Mouse (Mus musculus) thymus, postnatal 0 days (tissue): Measurements from ENCODE around the gene Ttll8. TPM values are rescaled to one million over a fixed set of nuclear protein-coding genes. Genes with fewer than 3 reads are reported as not detected.

Experiments used
- DNase-seq: peaks from one replicate; pipeline ENCODE4 v3.0.0-alpha.2; 2015; ENCODE audit warnings: low spot score
- polyA plus RNA-seq: library from polyadenylated mRNA; unstranded; fragments of >200 nt; fragmentation: Nextera tagmentation; extraction: Ambion mirVana; gene quantifications from 2 replicates; pipeline ENCODE4 v1.2.1, GENCODE M21; 2015

Gene Ttll8
- polyA plus RNA-seq, 1 experiment from 2014 or later: not detected

GRCm38 (mm10) chr15:88921131-88921991 lies 32.9 kb downstream of the Ttll8 start:
- DNase-seq: peak; percentile 70

GRCm38 (mm10) chr15:88920065-88920464 lies 34.2 kb downstream of the Ttll8 start:
- DNase-seq: no peak

- no peak for DNase-seq
Observed at GRCm38 (mm10) chr15:88919328-88919727, 34.9 kb downstream of the Ttll8 start.

- DNase-seq: no peak
Observed at GRCm38 (mm10) chr15:88917126-88917525, 37.1 kb downstream of the Ttll8 start.

DNA sequence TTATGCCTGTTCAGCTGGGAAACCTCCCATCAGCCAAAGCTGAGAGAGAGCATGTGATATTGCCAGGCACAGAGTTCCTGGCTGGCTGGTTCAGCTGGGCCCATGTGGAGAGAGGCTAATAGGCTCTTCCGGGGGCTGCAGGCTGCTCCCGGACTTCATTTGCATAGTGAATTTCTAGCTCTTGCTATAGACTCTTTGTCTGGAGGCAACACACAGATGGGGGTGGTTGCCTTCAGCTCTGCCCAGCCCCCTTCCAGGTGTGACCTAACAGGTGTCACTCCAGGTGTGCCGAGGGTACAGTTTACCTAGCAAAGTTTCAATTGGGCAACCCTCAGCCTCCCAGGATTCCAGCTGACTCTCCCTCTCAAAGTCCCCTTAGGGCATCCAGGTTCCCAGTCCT lies 37.9 kb downstream of the Ttll8 start:
- DNase-seq: no peak

DNA sequence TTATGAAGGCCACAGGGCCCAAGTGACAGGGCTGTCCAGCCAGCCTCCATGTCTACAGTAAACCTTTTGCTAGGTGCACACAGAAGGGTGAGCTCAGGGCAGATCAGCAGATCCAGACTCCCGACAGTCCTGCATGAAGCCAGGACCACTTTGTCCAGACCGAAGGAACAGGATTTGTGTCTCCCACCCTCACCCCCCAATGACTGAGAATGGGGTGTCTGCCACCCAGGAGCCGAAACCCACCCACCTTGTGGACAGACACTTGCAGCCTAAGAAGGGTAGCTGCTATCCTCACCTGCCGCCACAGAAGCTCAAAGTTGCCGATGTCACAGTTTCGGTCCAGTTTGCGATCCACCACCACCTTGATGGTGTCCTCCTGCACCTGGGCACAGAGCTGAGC lies 39.2 kb downstream of the Ttll8 start:
- DNase-seq: no peak

- no peak for DNase-seq
Observed at GRCm38 (mm10) chr15:88906347-88906746, 47.9 kb downstream of the Ttll8 start.

DNA sequence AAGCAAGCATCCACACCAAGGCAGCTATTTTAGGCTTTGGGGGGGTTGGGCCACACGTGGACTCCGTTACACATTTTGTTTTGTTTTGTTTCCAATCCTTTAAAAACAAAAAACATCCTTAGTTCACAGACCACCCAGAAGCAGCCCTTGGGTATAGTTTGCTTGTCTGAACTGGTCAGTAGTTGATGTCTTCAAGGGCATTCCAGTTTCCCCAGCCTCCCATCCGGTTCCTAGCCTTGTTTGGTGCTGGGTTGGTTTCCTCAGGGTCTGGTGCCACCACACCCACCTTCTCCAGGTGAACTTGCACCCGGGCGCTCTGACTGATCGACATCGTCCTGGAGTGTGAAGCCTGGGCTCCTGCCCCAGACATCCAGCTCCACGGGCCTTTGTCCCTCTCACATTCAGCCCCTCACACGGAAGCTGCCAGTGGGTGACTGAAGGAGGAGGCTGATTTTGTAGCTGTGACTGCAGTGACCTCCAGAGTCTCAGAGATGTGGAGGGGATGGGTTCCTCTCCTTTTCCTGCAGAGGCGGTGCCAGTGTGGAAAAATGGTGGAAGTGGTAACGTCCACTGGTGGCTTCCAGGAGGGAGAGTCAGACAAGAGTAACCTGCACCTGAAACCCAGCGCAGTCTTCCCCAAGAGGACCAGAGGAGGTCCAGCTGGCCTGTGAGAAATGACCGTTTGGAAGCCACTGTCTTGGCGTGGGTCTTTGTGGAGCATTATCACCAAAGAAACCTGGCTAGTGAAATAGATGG lies 50.0 kb downstream of the Ttll8 start:
- DNase-seq: no peak

DNA sequence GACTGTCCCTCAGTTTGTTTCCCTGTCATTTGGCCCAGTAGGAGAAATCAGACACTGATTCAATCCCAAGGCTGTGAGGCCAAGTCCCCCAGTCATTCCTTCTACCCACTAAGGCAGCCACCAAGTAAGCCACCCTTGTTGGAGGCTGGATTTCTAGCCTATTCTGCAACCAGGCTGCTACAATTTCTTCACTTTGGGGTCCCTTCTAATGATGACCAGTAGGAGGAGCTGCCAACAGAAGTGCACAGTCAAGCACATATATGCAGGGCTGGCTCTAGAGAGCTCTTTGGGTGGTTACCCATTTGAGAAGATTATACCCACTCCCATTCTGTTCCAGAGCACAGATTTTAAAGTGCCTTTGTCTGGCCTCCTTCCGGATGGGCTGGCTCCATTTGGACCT lies 51.1 kb downstream of the Ttll8 start:
- no peak for DNase-seq

GRCm38 (mm10) chr15:88902200-88902875 lies 51.9 kb downstream of the Ttll8 start:
- no peak for DNase-seq

DNA sequence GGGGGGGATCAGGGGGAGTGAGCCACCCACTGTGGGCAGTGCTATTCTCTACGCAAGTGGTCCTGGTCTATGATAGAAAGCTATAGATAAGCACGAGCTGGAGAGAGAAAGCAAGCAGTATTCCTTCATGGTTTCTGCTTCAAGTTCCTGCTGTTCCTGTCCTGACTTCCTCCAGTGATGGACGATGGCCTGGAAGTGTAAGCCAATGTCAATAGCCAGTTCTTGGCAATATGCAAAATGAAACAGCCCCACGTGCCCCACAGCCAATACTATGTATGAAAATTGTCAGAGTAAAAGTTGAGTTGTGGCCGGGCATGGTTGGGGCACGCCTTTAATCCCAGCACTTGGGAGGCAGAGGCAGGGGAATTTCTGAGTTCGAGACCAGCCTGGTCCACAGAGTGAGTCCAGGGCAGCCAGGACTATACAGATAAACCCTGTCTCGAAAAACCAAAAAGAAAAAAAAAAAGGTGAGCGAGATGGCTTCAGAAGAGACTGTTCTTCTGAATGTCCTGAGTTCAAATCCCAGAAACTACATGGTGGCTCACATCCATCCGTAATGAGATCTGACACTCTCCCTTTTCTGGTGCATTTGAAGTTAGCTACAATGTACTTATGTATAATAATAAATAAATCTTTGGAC lies 57.8 kb downstream of the Ttll8 start:
- no peak for DNase-seq

GRCm38 (mm10) chr15:88895891-88896290 lies 58.3 kb downstream of the Ttll8 start:
- no peak for DNase-seq

- no peak for DNase-seq
Observed at GRCm38 (mm10) chr15:88895119-88895518, 59.1 kb downstream of the Ttll8 start.

DNA sequence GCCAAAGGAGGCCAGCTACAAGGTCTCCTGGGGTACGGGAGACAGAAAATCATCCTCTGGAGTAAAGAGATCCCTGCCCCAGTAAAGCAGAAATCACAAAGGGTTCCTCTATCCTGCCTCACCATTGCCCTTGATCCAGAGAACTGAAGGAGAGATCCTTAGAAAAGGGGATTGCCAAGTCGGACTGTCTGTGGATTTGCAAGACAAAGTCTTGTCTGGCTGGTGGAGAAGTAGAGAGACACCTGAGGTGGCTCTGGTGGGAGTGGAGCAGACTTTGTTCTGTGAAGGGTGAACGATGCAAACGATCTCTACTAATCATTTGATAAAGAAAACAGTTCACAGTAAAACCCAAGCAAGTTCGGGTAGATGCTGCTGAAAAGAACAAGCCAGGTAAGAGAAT lies 61.3 kb downstream of the Ttll8 start:
- DNase-seq: no peak

DNA sequence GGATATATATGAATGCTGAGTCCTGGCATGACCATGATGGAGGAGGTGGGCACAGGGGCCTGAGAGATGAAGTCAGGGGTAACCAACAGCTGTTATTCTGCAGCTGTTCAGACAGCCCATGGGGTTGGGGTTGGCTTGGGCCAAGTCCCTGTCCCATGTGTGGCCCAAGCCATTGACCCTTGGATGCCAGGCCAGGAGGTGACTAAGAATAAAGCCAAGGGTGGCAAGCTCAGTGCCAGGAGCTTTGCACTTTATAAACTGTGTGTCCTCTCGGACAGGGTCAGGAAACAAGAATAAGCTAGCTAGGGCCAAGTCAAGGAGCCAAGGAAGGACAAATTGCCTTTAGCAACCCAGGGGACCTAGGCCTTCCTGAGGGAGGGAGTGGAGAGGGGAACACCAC lies 62.0 kb downstream of the Ttll8 start:
- DNase-seq: no peak

DNA sequence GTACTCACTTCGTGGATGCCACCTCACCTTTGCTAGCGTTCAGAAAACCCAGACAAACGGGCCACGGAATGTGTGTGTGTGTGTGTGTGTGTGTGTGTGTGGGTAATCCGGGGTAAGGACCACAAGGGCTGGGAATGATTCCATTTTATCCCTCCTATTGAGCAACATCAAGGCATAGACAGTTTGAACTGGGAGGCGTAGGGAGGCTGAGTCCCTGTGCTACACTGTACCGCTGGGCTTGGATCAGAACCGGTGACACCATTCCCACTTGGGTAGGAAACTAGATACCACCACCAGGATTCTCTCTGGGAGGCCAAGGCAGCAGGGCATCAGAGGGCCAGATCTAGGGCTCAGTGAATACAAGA lies 62.6 kb downstream of the Ttll8 start:
- DNase-seq: no peak

GRCm38 (mm10) chr15:88890751-88891675 lies 63.2 kb downstream of the Ttll8 start:
- peak; percentile 46 for DNase-seq

- no peak for DNase-seq
Observed at GRCm38 (mm10) chr15:88889994-88890393, 64.2 kb downstream of the Ttll8 start.

- DNase-seq: no peak
Observed at GRCm38 (mm10) chr15:88889032-88889431, 65.2 kb downstream of the Ttll8 start.

- DNase-seq: no peak
Observed at GRCm38 (mm10) chr15:88885376-88885775, 68.8 kb downstream of the Ttll8 start.

- no peak for DNase-seq
Observed at GRCm38 (mm10) chr15:88883342-88883741, 70.9 kb downstream of the Ttll8 start.
